ENCODE assay signal across 8 mouse cellular contexts in the genomic region with DNA sequence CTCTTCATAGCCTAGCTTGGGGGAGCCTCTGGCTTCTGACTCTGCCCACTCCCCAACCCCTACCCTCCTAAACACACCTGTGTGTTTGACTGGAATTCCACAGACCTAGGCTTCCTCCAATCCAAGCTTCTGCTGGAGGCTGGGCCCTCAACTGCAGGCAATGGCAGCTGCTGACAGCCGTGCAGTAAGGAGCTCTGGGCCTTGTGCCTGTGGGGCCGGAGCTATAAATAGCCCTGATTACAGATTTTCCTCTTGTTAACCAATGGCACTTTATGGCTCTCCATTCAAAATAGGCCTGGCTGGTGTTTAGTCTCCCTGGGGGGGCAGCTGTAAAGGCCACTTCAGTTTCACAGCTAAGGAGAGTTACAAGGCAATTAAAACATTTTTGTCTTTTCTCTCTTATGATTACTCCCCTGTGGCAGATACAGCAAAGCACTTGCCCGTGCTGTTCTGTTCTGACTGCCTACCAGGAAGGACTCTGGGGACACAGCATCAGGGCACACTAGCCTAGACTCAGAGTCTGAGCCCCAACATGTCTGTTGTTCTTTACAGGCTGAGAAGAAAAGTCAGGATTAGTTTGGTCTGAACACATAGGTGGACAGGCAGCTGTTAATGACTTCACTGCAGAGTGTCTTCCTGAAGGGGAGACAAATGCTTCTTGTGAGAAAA. TPM values are rescaled to one million over a fixed set of nuclear protein-coding genes. Genes with fewer than 3 reads are reported as not detected.
DNase-seq lines count a peak whose midpoint lies in the region; ATAC-seq lines count a peak whose summit lies in the region.

No protein-coding gene starts in this region.

- H3K27ac ChIP-seq in kidney, embryonic 16.5 days (ENCODE audit: low read length), result 0 out of 2 replicates have a peak overlapping the region, but pooled peaks have one; percentile 19
- peak overlapping the region; percentile 55; the same call in 1 of the 2 replicates for H3K27ac ChIP-seq in forebrain, embryonic 16.5 days (ENCODE audit: low read length)
- H3K27ac ChIP-seq in hindbrain, embryonic 10.5 days, result peak overlapping the region; percentile 40
- no peak overlapping the region for H3K27ac ChIP-seq in midbrain, embryonic 16.5 days (ENCODE audit: low read length)
- no peak overlapping the region for H3K27ac ChIP-seq in liver, embryonic 11.5 days (ENCODE audit: low read depth, low read length)

- H3K4me1 ChIP-seq in kidney, embryonic 16.5 days (ENCODE audit: insufficient read depth, low read length), result peaks cover 17% of the 10 kb centered on the region
- peaks cover 12% of the 10 kb centered on the region for H3K4me1 ChIP-seq in forebrain, embryonic 16.5 days (replicated peaks; ENCODE audit: control insufficient read depth, insufficient read depth, low read length)
- H3K4me1 ChIP-seq in hindbrain, embryonic 10.5 days (replicated peaks), result peaks cover 36% of the 10 kb centered on the region
- H3K4me1 ChIP-seq in midbrain, embryonic 16.5 days (ENCODE audit: control insufficient read depth, insufficient read depth, low read length), result 0 out of 2 replicates have a peak, but pooled peaks cover 2% of the 10 kb centered on the region
- peaks cover 7% of the 10 kb centered on the region for H3K4me1 ChIP-seq in liver, embryonic 11.5 days (replicated peaks; ENCODE audit: control insufficient read depth, insufficient read depth, low read length)

- no peak overlapping the region for H3K4me3 ChIP-seq in kidney, embryonic 16.5 days (ENCODE audit: low read length)
- H3K4me3 ChIP-seq in forebrain, embryonic 16.5 days (replicated peaks; ENCODE audit: low read length), result no peak overlapping the region
- no peak overlapping the region for H3K4me3 ChIP-seq in hindbrain, embryonic 10.5 days
- H3K4me3 ChIP-seq in midbrain, embryonic 16.5 days (ENCODE audit: low read depth, low read length), result no peak overlapping the region
- H3K4me3 ChIP-seq in liver, embryonic 11.5 days (ENCODE audit: low read depth, low read length), result no peak overlapping the region

- no peak overlapping the region for H3K9ac ChIP-seq in kidney, embryonic 16.5 days (replicated peaks; ENCODE audit: low read length)
- H3K9ac ChIP-seq in forebrain, embryonic 16.5 days (replicated peaks; ENCODE audit: low read depth, low read length), result no peak overlapping the region
- no peak overlapping the region; the same call in 1 of the 2 replicates for H3K9ac ChIP-seq in midbrain, embryonic 16.5 days (ENCODE audit: low read depth, low read length)
- no peak overlapping the region for H3K9ac ChIP-seq in liver, embryonic 11.5 days (ENCODE audit: low read depth, low read length)

- H3K9me3 ChIP-seq in kidney, embryonic 16.5 days (ENCODE audit: low read length), result no peaks in the 10 kb centered on the region
- H3K9me3 ChIP-seq in forebrain, embryonic 16.5 days (ENCODE audit: control insufficient read depth, low read length), result no peaks in the 10 kb centered on the region
- H3K9me3 ChIP-seq in hindbrain, embryonic 10.5 days, result no peaks in the 10 kb centered on the region
- no peaks in the 10 kb centered on the region for H3K9me3 ChIP-seq in midbrain, embryonic 16.5 days (replicated peaks; ENCODE audit: control insufficient read depth, low read length, poor library complexity, severe bottlenecking)
- H3K9me3 ChIP-seq in liver, embryonic 11.5 days (ENCODE audit: control insufficient read depth, low read length), result no peaks in the 10 kb centered on the region

- no peak for DNase-seq in kidney, postnatal 25 days
- no peak for DNase-seq in hindbrain, embryonic 10.5 days (ENCODE audit: low spot score)
- no peak for DNase-seq in T-cell, adult 2 months (ENCODE audit: low spot score)
- no peak for DNase-seq in liver, embryonic 11.5 days (ENCODE audit: low spot score)
- no peak for DNase-seq in thymus, postnatal 36 days

- WGBS in kidney, embryonic 16.5 days, result 11% methylated on average over 3 of the region's 3 CpGs
- 7% methylated on average over 3 of the region's 3 CpGs for WGBS in forebrain, embryonic 16.5 days
- WGBS in hindbrain, embryonic 10.5 days, result 50% methylated on average over 3 of the region's 3 CpGs
- WGBS in midbrain, embryonic 16.5 days, result 16% methylated on average over 3 of the region's 3 CpGs
- WGBS in liver, embryonic 11.5 days, result 47% methylated on average over 3 of the region's 3 CpGs

- 0 out of 2 replicates have a peak, but pooled peaks have one; percentile 36 for ATAC-seq in kidney, embryonic 16.5 days (ENCODE audit: low FRiP score, low TSS enrichment)
- peak; percentile 72 for ATAC-seq in forebrain, embryonic 16.5 days
- peak; percentile 39; the same call in 1 of the 2 replicates for ATAC-seq in midbrain, embryonic 16.5 days
- ATAC-seq in liver, embryonic 11.5 days (replicated peaks; ENCODE audit: low FRiP score), result no peak

- H3K27me3 ChIP-seq in kidney, embryonic 16.5 days (ENCODE audit: insufficient read depth, low read length), result no peaks in the 10 kb centered on the region
- H3K27me3 ChIP-seq in forebrain, embryonic 16.5 days (replicated peaks; ENCODE audit: control insufficient read depth, insufficient read depth, low read length), result no peaks in the 10 kb centered on the region
- no peaks in the 10 kb centered on the region for H3K27me3 ChIP-seq in hindbrain, embryonic 10.5 days (ENCODE audit: insufficient read depth, poor library complexity, severe bottlenecking)
- no peaks in the 10 kb centered on the region for H3K27me3 ChIP-seq in midbrain, embryonic 16.5 days (ENCODE audit: control insufficient read depth, insufficient read depth, low read depth, low read length)
- H3K27me3 ChIP-seq in liver, embryonic 11.5 days (replicated peaks; ENCODE audit: control insufficient read depth, insufficient read depth, low read length), result no peaks in the 10 kb centered on the region

- no peaks in the 10 kb centered on the region for H3K36me3 ChIP-seq in kidney, embryonic 16.5 days (ENCODE audit: insufficient read depth, low read length)
- H3K36me3 ChIP-seq in forebrain, embryonic 16.5 days (ENCODE audit: control insufficient read depth, insufficient read depth), result no peaks in the 10 kb centered on the region
- no peaks in the 10 kb centered on the region for H3K36me3 ChIP-seq in hindbrain, embryonic 10.5 days
- no peaks in the 10 kb centered on the region for H3K36me3 ChIP-seq in midbrain, embryonic 16.5 days (ENCODE audit: control insufficient read depth, insufficient read depth, low read length)
- H3K36me3 ChIP-seq in liver, embryonic 11.5 days (ENCODE audit: control insufficient read depth, insufficient read depth, low read length), result no peaks in the 10 kb centered on the region

- no peak overlapping the region for H3K4me2 ChIP-seq in kidney, embryonic 16.5 days (replicated peaks; ENCODE audit: low read depth, low read length)
- no peak overlapping the region for H3K4me2 ChIP-seq in forebrain, embryonic 16.5 days (ENCODE audit: low read length)
- no peak overlapping the region for H3K4me2 ChIP-seq in midbrain, embryonic 16.5 days (ENCODE audit: low read length)
- no peak overlapping the region for H3K4me2 ChIP-seq in liver, embryonic 11.5 days

RNA-seq across cellular contexts. Expression of a gene that starts 43.5 kb away (rescaled TPM):
- polyA plus RNA-seq in kidney, embryonic 16.5 days (2015; fragmentation: Nextera tagmentation; extraction: Ambion mirVana), result 1.8 and 2.0 TPM in 2 replicates
- polyA plus RNA-seq in forebrain, embryonic 16.5 days (2015; fragmentation: Nextera tagmentation; extraction: Ambion mirVana), result 0.19 and 0.21 TPM in 2 replicates
- polyA plus RNA-seq in hindbrain, embryonic 10.5 days (2016; fragmentation: Nextera tagmentation; extraction: Ambion mirVana), result 7.6 and 19.9 TPM in 2 replicates
- polyA plus RNA-seq in midbrain, embryonic 16.5 days (2015; fragmentation: Nextera tagmentation; extraction: Ambion mirVana), result 0.41 and 0.56 TPM in 2 replicates
- polyA plus RNA-seq in liver, embryonic 11.5 days (2014; fragmentation: Nextera tagmentation; extraction: Ambion mirVana), result 1.7 TPM in 2 replicates

Comparison
In these comparisons a context has a peak if more than half of its experiments do, and no peak if none do; other contexts are left out.
1. H3K27ac ChIP-seq: peak in kidney, embryonic 16.5 days (single experiment), forebrain, embryonic 16.5 days (single experiment) and hindbrain, embryonic 10.5 days (single experiment); none in midbrain, embryonic 16.5 days (single experiment) and liver, embryonic 11.5 days (single experiment).